Mouse (Mus musculus) gastrocnemius, postnatal 10 days (tissue): ENCODE data around the gene Arhgef10l. TPM values are rescaled to one million over a fixed set of nuclear protein-coding genes. Genes with fewer than 3 reads are reported as not detected.

ENCODE experiments used
- DNase-seq: peaks from one replicate; pipeline ENCODE4 v3.0.0; 2021; ENCODE audit warnings: mixed read lengths
- total RNA-seq, 2 experiments: library from RNA; stranded (reverse); gene quantifications; 2 replicates each; pipeline ENCODE4 v1.2.3; 2021

Arhgef10l gene
- total RNA-seq, 2 experiments from 2014 or later: 50.3 to 53.7 TPM

DNA sequence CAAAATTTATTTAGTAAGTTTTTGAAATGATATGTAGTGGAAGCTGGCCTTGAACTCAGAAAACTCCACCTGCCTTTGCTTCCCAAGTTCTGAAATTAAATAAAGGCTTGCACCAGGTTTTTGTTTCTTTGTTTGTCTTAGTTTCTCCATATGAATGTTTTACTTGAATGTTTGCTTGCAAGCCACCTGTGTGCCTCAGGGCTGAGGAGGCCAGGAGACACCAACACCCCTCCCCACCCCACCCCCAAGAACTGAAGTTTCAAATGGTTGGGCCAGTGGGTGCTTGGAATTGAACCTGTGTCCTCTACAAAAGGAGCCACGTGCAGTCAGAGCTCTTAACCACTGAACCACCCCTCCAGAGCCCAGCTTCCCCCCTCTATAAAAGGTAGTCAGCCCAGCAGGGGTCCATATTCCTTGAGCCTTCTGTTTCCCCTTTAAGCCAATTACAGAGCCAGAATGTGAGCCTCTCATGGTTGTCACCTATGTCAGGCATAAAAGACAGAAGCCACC lies 28.8 kb upstream of the Arhgef10l start:
- no peak for DNase-seq

DNA sequence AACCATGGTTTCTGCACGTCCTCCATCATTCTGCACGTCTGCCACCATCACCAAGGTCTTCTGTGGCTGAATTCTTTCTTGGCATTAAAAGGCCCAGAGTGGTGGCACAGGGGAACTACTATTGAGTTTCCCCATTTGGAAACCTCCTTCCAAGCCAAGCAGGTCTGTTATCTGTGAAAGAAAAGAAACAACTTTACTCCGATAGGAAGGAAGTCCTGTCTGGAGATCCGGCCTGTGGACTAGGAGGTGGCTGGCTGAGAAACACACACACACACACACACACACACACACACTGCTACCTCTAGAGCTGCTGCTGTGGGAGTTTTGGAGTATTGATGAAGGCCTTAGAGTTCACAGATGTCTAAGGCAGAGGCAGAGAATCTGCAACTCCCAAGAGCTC lies 27.7 kb upstream of the Arhgef10l start:
- DNase-seq: no peak

DNA sequence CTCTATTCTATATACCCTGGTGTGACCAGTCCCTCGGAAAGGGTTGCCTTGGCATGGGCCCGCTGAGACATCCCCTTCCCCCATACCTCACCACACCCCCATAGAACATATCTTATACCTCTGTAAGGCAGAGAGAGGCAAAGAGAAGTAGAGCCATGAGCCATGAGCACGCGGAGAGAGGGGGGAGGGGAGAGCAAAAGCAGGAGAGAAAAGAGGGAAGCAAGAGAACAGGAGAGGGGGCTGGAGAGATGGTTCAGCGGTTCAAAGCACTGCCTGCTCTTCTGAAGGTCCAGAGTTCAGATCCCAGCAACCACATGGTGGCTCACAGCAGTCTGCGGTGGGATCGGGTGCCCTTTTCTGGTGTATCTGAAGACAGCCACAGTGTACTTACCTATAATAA lies 25.7 kb upstream of the Arhgef10l start:
- DNase-seq: no peak

DNA sequence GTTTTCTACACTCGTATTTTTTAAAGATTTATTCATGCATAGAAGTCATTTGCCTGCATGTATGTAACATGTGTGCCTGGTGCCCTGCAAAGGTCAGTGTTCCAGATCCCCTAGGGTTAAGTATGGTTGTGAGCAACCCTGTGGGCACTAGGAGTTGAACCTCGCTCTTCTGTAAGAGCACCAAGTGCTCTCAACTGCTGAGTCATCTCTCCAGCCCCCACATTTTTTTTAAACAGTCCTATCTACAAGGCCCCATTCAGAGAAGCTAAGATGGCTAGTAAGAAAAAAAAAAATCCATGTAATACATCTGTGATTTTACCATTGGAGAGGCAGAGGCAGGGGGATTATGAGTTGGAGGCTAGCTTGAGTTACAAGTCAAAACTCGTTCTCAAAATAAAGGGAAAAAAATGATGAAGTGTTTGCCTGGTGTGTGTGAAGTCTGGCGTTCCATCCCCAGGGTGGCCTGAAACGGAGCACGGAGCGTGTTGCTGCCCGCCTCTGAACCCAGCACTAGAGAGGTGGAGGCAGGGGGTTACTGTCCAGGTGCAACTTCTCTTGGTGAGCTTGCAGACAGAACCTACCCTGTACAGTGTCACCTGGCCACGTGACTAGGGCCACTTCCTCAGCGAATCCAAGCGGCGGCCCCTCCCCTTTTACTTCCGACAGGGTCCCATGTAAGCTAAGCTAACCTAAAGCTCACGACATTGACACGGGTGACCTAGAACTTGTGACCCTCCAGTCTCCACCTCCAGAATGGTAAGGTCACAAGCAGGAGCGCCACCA lies 24.3 kb upstream of the Arhgef10l start:
- DNase-seq: no peak

DNA sequence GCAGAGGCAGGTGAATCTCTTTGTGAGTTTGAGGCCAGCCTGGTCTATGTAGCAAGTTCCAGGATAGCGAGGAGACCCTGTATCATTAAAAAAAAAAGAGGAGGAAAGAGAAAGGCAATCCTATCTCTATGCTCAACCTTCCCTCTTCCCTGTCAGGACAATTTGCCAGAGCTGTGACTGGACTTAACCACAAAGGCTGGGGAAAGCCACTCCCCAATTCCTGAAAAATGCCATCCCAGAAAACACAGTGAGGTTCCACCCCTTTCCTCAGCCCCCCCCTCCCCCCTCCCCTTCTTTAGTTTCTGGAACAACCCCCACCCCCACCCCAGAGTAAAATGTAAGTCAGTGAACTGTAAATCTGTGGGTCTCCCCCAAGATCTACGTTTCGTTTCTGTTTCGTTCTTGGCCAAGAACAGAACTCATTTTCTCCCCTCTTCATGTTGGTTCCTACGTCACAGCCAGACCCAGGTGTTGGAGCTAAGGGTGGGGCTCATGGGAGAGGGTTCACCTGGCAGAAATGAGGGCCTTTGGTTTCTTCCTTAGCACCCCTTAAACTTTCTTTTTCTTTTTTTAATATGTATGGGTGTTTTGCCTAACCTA lies 23.1 kb upstream of the Arhgef10l start:
- DNase-seq: no peak

DNA sequence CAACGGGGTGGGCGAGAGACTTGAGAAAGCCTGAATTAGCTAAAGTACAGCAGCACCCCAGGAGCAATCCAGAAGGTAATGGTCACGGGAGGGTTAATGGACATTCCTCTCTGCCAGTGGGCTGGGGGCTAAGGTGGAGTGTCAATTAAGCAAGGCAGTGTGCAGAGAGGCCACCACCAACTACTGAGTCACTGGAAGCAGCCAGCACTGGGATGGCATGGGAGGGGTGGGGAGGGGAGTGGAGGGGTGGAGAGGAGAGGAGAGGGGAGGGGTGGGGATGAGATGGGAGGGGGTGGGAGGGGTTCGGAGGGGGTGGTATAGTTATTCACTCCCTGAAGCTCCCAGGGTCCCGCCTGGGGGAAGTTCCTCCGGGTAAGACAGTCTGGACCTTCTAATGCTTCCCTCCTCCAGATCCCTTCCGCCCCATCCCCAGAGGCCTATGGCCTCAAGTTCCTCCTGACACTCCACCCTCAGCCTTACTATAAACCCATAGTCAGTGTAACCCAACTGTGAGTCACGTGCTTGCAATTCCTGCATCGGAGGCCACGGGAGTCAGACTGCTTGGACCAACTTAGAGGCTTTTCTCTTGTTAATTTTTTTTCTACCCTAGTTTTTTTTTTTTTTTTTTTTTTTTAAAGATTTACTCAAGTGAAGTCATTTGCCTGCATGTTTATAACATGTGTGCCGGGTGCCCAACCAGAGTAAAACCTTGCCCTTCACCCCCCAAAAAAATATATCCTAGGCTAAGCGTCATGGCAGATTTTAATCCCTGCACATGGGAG lies 22.4 kb upstream of the Arhgef10l start:
- no peak for DNase-seq

DNA sequence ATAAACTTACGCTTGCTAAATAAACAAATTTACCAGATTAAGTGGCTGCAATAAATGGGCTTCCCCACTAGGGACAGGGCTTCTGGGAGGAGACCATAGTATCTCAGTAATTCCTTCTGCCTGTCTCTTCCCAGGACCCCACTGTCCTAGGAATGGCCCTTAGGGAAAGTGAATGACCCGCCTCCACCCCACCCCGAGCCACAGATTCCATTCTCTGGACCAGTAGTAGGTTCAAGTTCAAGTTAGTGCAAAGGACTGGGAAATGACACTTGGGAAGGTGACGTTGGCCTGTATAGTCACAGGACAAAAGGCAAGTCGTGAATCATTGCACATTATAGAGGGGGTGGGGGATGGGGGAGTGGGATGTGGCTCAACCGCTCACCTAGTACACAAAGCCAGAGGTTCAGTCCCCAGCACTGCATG lies 19.1 kb upstream of the Arhgef10l start:
- no peak for DNase-seq

DNA sequence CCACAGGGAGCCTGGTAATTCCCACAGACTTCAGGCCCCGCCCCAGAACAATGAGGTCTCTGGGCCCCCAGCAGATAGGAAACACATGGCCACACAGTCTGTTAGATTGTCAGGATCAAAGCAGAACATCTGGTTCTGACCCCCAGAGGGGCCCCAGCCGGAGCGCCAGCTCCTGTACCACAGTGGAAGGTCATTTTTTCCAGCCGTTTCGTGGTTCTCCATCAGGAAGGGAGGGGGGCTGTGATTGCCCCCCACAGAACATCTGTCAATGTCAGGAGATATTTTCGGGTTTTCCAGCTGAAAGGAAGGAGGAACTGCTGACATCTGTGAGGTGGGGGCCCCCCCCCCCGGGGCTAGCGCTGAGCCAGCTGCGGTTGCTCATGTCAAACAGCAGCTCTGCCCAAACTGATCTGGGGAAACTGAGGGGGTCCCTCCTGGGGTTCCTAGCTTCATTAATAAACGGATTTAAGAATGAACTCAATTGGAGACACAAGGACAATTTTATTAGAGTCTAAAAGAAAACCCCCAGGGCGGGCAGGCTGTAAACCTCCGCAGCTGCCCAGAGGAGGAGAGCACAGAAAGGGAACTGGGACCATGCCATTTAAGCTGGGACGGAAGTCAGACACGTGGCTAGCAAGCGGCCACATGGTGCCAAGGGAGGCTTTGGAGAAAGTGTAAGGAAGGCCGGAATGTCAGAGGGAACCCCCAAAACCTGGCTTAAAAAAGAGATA lies 18.5 kb upstream of the Arhgef10l start:
- peak; percentile 64 for DNase-seq

DNA sequence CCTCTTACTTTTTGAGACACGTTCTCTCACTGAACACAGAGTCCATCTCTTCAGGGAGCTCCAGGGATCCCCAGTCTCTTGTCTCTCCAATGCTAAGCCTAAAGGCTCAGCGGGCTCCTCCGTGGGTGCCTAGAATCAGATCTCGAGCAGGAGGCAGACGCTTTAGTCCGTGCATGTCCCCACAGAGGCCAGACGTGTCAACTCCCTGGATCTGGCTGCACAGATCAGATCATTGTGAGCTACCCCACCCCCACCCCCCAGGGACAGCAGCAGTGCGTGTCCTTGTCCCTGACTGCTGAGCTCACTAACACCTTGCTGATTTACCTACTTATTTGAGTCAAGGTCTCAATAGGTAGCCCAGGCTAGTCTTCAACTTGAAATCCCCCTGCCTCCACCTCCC lies 17.8 kb upstream of the Arhgef10l start:
- no peak for DNase-seq

DNA sequence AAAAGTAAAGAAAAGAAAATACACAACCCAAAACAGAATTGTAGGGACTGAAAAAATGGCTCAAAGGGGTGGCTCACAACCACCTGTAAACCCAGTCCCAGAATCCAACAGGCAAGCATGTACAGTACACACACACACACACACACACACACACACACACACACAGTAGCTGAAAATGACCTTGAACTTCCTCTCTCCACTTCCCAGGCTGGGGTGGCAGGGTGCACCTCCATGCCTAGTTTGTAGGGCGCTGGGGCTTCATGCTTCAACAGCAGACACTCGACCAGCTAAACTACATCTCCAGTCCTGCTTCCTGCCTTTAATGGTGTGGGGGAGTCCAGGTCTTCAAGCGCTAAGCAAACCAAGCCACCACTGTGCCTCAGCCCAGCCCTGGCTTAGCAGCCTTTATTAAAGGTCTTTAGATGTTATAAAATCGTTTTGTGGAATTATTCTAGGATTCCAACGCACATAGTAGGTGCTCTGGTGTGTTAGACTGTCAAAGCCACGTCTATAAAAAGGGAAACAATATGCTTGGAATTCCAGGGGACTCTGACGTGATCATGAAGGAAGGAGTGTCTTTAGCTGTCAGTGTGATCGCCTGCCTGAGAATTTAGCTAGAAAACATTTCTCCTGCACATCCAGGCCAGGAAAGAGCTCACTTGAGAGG lies 15.1 kb upstream of the Arhgef10l start:
- DNase-seq: no peak

DNA sequence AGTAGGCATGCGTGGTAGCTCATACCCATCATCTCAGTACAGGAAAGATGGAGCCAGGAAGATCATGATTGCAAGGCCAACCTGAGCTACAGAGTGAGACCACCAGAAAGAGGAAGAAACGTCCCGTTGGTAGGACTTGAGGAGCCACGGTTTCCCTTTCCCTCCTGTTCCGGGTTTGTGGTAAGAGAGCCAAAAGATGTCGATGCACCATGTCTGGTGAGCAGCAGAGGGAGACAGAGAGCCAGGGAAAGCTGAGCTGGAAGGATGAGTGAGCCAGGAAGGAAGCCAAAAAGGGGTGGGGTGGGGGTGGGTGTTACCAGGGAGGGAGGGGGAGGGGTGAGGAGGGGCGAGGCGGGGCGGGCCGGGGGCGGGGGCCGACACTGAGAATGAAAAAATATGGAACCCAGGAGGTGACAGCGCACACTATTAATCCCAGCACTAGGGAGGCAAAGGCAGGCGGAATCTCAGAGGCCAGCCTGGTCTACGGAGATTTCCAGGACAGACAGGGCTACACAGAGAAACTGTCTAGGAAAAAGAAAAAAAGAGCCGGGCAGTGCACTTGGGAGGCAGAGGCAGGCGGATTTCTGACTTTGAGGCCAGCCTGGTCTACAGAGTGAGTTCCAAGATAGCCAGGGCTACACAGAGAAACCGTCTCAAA lies 14.0 kb upstream of the Arhgef10l start:
- DNase-seq: peak; percentile 80

DNA sequence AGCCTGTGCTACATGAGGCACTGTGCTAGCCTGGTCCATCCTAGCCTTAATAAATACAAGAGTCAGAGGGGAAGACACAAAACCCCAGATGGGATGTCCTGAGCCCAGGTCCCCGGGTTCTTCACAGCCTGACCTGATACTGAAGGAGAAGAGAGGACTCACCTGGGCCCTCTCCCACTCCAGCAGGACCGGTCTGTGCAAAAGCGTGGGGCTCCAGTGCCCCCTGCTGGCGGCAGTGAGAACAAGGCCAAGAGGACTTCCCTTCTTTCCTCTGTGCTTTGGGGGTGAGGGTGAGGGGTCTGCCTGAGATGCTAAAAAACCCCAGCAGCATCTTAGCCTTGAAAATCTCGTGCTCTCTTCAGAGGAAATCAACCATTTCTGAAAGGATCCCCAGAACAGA lies 13.2 kb upstream of the Arhgef10l start:
- peak; percentile 52 for DNase-seq

DNA sequence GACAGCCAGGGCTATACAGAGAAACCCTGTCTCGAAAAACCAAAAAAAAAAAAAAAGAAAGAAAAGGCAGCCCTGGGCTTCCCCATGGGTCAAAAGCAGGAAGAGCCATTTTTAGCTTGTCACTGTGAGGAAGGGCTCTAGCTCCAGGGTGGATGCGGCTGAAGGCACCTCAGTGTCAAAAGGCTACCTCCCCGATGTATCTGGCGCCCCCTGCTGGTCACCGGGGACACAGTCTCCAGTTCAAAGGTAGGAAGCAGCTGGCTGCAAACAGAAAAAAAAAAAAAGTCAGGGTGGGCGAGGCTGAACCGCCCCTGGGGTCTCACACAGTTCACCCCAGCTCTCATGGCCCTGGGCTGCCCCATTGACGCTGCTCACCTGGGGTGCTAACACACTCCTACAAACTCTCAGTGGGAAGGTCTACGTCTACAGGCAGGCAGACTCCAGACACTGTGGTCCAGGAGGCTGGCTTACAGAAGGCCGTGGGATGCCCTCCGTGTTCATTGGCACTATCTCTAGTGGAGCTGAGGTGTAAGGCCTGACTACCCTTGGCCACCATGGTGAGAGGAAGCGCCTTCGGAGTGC lies 8.6 kb upstream of the Arhgef10l start:
- DNase-seq: peak; percentile 96

DNA sequence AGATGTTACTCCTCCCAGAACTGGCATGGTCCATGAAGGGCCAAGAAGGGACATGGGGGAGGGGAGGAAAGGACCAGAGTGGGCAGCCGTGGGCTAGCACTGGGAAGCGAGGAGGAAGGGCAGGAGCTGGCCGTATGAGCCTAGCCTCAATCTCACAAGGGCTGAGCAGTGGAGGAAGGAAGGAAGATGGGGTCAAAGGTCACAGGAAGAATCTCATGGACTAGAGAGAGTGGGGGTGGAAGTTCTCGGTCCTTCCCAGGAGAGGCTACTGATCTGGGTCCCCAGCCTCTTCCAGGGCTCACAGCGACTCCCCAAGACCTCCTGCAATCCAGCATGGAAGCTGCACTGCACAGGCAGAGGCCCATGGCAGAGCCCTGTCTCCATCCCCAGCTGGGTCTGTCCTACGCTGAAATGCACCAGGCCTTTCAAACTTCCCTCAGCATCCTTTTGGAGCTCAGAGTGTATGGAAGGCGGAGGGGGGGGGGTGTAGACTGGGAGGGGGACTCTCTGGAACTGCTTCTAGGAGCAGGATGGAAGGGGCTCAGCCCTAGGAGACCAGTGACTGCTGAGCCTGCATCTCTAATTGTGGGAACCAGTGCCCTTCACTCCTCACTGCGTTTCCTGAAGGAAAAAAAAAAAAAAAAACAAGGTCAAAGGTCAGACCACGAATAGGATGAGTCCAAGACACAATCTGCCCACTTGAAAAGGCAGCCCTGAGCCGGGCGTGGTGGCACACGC lies 7.9 kb upstream of the Arhgef10l start:
- no peak for DNase-seq

DNA sequence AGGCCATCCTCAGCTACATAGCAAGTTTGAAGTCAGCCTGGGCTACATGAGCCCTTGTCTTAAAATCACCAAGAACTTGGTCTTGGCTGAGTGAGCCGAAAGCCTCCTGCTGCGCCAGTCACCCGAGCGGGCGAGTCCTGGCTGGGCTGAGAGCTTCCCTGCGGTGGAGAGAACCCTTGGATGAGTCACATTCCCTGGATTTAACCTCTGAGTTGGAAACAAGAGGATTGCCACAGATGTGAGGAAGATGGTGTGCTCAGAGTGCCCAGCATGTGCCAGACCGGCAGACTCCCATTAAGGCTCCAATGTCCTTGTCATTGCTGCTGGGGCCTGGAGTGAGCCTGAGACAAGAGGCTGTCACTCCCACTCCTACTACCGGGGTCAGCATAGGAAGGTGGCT lies 2.0 kb upstream of the Arhgef10l start:
- DNase-seq: no peak

DNA sequence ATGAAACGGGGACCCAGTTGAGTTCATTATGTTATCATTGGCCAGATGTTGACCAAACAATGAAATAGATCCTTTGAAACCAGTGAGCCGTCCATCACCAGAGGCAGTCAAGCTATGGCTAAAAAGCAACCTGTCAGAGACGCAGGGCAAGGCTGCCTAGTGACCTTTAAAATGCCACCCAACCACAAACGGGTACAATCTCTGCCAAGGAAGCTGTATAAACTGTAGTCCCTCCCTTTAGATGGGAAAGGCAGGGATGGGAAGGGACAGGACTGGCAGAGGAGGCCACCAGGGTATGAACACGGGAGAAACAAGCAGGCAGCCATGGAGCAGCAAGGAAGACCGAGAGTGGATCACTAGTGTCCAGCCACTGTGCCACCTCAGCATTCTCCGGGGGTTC lies 759 bp downstream of the Arhgef10l start:
- DNase-seq: no peak

DNA sequence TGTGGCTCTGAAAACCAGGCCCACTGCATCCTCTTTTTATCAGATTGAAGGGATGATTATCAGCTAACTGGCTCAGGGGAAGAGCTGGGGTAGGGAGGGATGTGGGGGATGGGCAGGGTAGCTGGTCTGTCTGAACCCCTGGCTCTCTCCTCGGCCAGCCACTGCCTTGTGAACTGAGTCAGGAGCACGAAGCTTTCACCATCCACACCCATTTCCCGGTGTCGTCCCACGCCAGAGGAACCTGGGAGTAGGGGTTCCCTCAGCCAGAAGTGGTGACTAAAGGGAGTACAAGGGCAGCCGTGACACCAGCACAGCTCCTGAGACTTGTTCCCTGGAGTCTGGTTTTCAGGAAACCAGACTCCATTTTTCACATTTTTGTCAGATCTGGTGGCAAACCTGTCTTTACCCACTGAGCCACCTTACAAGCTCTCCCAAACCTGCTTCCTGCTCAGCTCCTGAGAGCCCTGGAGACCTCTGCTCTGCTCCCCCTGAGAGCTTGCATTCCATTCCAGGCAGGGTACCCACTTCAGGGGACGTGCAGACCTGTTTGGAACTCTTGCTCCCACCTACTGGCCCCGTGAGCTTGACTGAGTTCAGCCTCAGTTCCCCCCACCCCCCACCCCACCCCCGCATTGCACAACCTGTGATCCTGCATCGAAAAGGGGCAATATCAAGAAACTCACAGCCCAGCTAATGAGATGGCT lies 2.8 kb downstream of the Arhgef10l start:
- no peak for DNase-seq

DNA sequence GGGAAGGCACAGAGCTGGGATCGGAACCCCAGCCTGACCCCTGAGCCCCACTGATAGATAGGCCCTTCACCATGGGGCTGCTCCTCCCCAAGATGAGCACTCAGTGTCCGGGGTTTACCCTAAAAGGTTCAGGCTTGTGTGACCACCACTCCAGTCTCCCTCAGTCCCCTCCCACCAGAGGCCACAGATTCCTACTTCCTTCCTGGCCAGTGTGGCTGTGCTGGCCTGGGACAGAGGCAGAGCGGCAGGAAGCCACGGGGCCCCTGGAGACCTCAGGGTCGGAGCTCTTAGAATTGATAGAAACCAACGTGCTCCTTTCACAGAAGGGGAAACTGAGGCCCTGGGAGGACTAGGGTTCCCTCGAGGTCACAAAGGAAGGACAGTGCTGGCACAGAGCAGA lies 3.4 kb downstream of the Arhgef10l start:
- DNase-seq: no peak

DNA sequence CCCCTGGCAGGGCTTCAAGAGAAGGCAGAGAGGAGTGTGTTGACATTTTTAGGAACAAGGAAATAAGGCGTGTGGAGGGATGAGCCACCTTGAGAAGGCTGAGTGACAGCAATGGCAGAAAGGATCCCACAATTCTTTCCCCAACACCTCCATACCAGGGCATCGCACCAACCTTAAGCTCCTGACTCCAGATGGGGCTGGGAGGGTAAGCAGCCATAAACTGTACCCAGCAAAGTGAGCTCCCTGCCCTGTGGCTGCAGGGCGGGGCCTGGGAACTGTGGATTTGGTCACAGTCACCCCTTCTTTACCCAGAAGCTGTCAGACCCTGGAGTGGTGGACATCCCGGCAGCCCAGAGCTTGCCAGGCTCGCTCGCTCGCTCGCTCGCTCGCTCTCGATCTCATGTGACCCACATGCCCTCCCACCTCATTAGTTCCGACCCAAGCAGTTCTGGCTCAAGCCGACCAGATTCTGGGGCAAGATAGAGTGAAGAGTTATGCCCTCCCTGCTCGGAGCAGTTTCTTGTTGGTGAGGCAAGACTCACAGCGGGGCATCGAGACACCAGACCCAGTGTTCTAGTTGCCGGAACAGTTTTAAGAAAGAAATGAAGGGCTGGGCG lies 4.3 kb downstream of the Arhgef10l start:
- DNase-seq: no peak
